Comparison of ENCODE assay signal across 8 mouse cellular contexts in the genomic region with DNA sequence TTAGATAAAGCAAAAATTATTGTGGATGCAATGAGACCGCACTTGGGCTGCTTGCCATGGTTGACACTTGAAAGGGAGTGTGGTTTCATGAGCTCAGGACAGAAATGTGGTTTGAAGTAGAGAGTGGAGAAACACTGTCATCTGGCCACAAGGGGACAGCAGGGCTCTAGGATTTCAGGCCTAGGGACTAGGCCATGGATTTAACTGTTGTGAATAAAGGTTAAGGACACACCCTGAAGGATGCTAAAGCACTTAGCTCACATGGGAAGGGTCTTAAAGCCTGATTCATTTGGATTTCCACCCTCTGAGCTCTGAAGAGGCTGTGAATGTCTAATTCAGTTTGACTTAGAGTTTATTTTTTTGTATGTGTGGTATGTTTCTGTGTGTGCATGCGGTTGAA. TPM values are rescaled to one million over a fixed set of nuclear protein-coding genes. Genes with fewer than 3 reads are reported as not detected.
A peak's percentile ranks its signal among the peaks of the same experiment; 100 is the strongest.
DNase-seq lines count a peak whose midpoint lies in the region; TF ChIP-seq lines count a peak whose summit lies in the region.

No protein-coding gene starts in this region.

- no peaks in the 10 kb centered on the region for H3K27me3 ChIP-seq in heart, adult 2 months (ENCODE audit: control insufficient read depth, insufficient read depth, low read length)
- H3K27me3 ChIP-seq in heart, embryonic 10.5 days (ENCODE audit: insufficient read depth, poor library complexity, severe bottlenecking): no peaks in the 10 kb centered on the region
- H3K27me3 ChIP-seq in ES-Bruce4 (ENCODE audit: control insufficient read depth, insufficient read depth, low read length, poor library complexity, severe bottlenecking): no peaks in the 10 kb centered on the region

- peak; percentile 36 to 47 for DNase-seq in heart, adult 2 months
- no peak for DNase-seq in heart, embryonic 10.5 days (ENCODE audit: low spot score)
- peak; percentile 73 for DNase-seq in heart, postnatal 4 days
- DNase-seq in layer of hippocampus, adult 11-12 months (ENCODE audit: low spot score): peak; percentile 46
- peak; percentile 49 for DNase-seq in mesoderm, embryonic 11.5 days (ENCODE audit: low read depth, low spot score)
- peak; percentile 34 for DNase-seq in telencephalon, adult 2 months (ENCODE audit: low read depth, low spot score)

- peaks cover 4% of the 10 kb centered on the region for H3K36me3 ChIP-seq in heart, adult 2 months (ENCODE audit: control insufficient read depth, insufficient read depth, low read length)
- H3K36me3 ChIP-seq in heart, embryonic 10.5 days: peaks cover 4% of the 10 kb centered on the region; the same call in 1 of the 2 replicates
- no peaks in the 10 kb centered on the region for H3K36me3 ChIP-seq in ES-Bruce4 (ENCODE audit: control insufficient read depth, insufficient read depth, low read length, poor library complexity, severe bottlenecking)

- intact Hi-C loops in heart, adult 2 months (cut with DNase I): loop anchor here (1.0 to 10.0 kb wide), 5 partner anchors 167 to 542 kb away; partner anchors contain the start of gene Pde7b

- peaks cover 8% of the 10 kb centered on the region for H3K4me1 ChIP-seq in heart, adult 2 months (ENCODE audit: control insufficient read depth, insufficient read depth, low read length)
- H3K4me1 ChIP-seq in heart, embryonic 10.5 days: peaks cover 22% of the 10 kb centered on the region
- no peaks in the 10 kb centered on the region for H3K4me1 ChIP-seq in ES-Bruce4 (ENCODE audit: control insufficient read depth, insufficient read depth, low read length)
- H3K4me1 ChIP-seq in cortical plate, adult 2 months (ENCODE audit: control insufficient read depth, insufficient read depth, low read length): no peaks in the 10 kb centered on the region

- H3K79me2 ChIP-seq in heart, adult 2 months (replicated peaks; ENCODE audit: control insufficient read depth, insufficient read depth, low read length): no peaks in the 10 kb centered on the region

- H3K4me3 ChIP-seq in heart, adult 2 months: no peak overlapping the region
- no peak overlapping the region for H3K4me3 ChIP-seq in heart, embryonic 10.5 days
- H3K4me3 ChIP-seq in ES-Bruce4 (ENCODE audit: low read depth, low read length): no peak overlapping the region
- no peak overlapping the region for H3K4me3 ChIP-seq in cortical plate, adult 2 months (ENCODE audit: insufficient read depth, low read length)

- H3K9me3 ChIP-seq in heart, embryonic 10.5 days: no peaks in the 10 kb centered on the region
- H3K9me3 ChIP-seq in ES-Bruce4 (replicated peaks; ENCODE audit: control insufficient read depth, insufficient read depth, low read length, poor library complexity, severe bottlenecking): no peaks in the 10 kb centered on the region

- H3K27ac ChIP-seq in heart, adult 2 months: no peak overlapping the region
- H3K27ac ChIP-seq in heart, embryonic 10.5 days: no peak overlapping the region
- H3K27ac ChIP-seq in ES-Bruce4 (ENCODE audit: insufficient read depth, low read length): no peak overlapping the region
- H3K27ac ChIP-seq in cortical plate, adult 2 months (ENCODE audit: insufficient read depth, low read length): no peak overlapping the region

- H3K9ac ChIP-seq in heart, adult 2 months (ENCODE audit: low read depth, low read length): no peak overlapping the region
- no peak overlapping the region for H3K9ac ChIP-seq in ES-Bruce4 (ENCODE audit: low read depth, poor library complexity, severe bottlenecking)

- peak; percentile 99 for TF ChIP-seq CTCF in heart, adult 2 months (IDR thresholded peaks at IDR 0.05)
- peak; percentile 43 for TF ChIP-seq CTCF in ES-Bruce4 (IDR thresholded peaks at IDR 0.05; ENCODE audit: low read depth, low read length)
- TF ChIP-seq CTCF in cortical plate, adult 2 months (IDR thresholded peaks at IDR 0.05; ENCODE audit: extremely low read depth, insufficient read depth, low read length): peak; percentile 89

- no peak for TF ChIP-seq POLR2A in heart, adult 2 months (IDR thresholded peaks at IDR 0.05; ENCODE audit: insufficient read depth, low read depth, low read length)
- no peak for TF ChIP-seq POLR2A in ES-Bruce4 (IDR thresholded peaks at IDR 0.05; ENCODE audit: insufficient read depth, low read length)
- no peak for TF ChIP-seq POLR2A in cortical plate, adult 2 months (IDR thresholded peaks at IDR 0.05; ENCODE audit: extremely low read depth, insufficient read depth, low read length)

- 72% methylated on average over 2 of the region's 2 CpGs for WGBS in heart, adult 2 months
- WGBS in heart, embryonic 10.5 days: 83% methylated on average over 2 of the region's 2 CpGs

- peak; percentile 93 for TF ChIP-seq EP300 in heart, adult 2 months (IDR thresholded peaks at IDR 0.05; ENCODE audit: insufficient read depth, low read depth, low read length)
- TF ChIP-seq EP300 in ES-Bruce4 (IDR thresholded peaks at IDR 0.05; ENCODE audit: insufficient read depth, low read depth, low read length): no peak

RNA-seq across cellular contexts. Expression of gene Mtfr2, which starts 57.9 kb away (rescaled TPM):
- not detected for total RNA-seq in heart, adult 2 months (2021)
- polyA plus RNA-seq in heart, adult 2 months (2012; rRNA removed): 0.12 and 0.38 TPM in 2 replicates
- 2.4 and 2.8 TPM in 2 replicates for polyA plus RNA-seq in heart, embryonic 10.5 days (2016; fragmentation: Nextera tagmentation; extraction: Ambion mirVana)
- 18.8 and 20.2 TPM in 2 replicates for polyA plus RNA-seq in ES-Bruce4 (2011; ENCODE audit: insufficient read depth, insufficient read length, low read depth, missing spikeins)
- 0.76 and 0.79 TPM in 2 replicates for polyA plus RNA-seq in cortical plate, adult 2 months (2012; rRNA removed)
- total RNA-seq in heart, postnatal 4 days (2021): 1 to 10 TPM; 6.4 to 7.6 TPM

Comparison
In these comparisons a context has a peak if more than half of its experiments do, and no peak if none do; other contexts are left out.
1. CTCF ChIP-seq: peak in every context shown above with its lines; median percentile 99 in heart, adult 2 months; 89 in cortical plate, adult 2 months; 43 in ES-Bruce4.